Mouse (Mus musculus) liver, adult 2 months (tissue): Measurements from ENCODE around the gene Crim1. TPM values are rescaled to one million over a fixed set of nuclear protein-coding genes. Genes with fewer than 3 reads are reported as not detected.

Source experiments
- DNase-seq: peaks from one replicate; pipeline ENCODE4 v3.0.0-alpha.2; 2011; ENCODE audit warnings: low read depth, low spot score; ENCODE audit errors: extremely low read depth
- H3K27ac ChIP-seq: fragments of 200-500 bp; replicated peaks from 2 replicates; pipeline ENCODE4 v1.5.1; 2012; ENCODE audit warnings: low read depth, mild to moderate bottlenecking, control low read depth, inconsistent platforms, low read length; ENCODE audit not compliant: insufficient read depth
- H3K27me3 ChIP-seq: fragments of 200-500 bp; 2 replicates; pipeline ENCODE4 v1.6.1; 2012; ENCODE audit warnings: mild to moderate bottlenecking, moderate library complexity, low read length, inconsistent platforms; ENCODE audit not compliant: control insufficient read depth, insufficient read depth
- H3K36me3 ChIP-seq: fragments of 200-500 bp; 2 replicates; pipeline ENCODE4 v1.6.1; 2012; ENCODE audit warnings: low read length, inconsistent platforms; ENCODE audit not compliant: control insufficient read depth, insufficient read depth
- H3K4me1 ChIP-seq: fragments of 200-500 bp; 2 replicates; pipeline ENCODE4 v1.6.1; 2011; ENCODE audit warnings: low read length; ENCODE audit not compliant: control insufficient read depth, insufficient read depth
- H3K4me3 ChIP-seq: fragments of 200-500 bp; 2 replicates; pipeline ENCODE4 v1.5.1; 2011; ENCODE audit warnings: low read depth, mild to moderate bottlenecking, control low read depth, low read length, moderate library complexity; ENCODE audit not compliant: insufficient read depth
- H3K79me2 ChIP-seq: fragments of 200-500 bp; 2 replicates; pipeline ENCODE4 v1.6.1; 2012; ENCODE audit warnings: inconsistent platforms, mild to moderate bottlenecking, low read length, moderate library complexity; ENCODE audit not compliant: control insufficient read depth, insufficient read depth
- H3K9ac ChIP-seq: fragments of 200-500 bp; 2 replicates; pipeline ENCODE4 v1.6.1; 2012; ENCODE audit warnings: low read depth, mild to moderate bottlenecking, control low read depth, inconsistent platforms, low read length
- CTCF ChIP-seq: fragments of 200-500 bp; IDR thresholded peaks from 2 replicates; pipeline ENCODE4 v1.5.1; 2011; ENCODE audit warnings: low read depth, low read length, control low read depth
- POLR2A ChIP-seq: fragments of 200-500 bp; IDR thresholded peaks from 2 replicates; pipeline ENCODE4 v1.6.1; 2011; ENCODE audit warnings: low read length, control low read depth; ENCODE audit not compliant: insufficient read depth; ENCODE audit errors: extremely low read depth
- WGBS: fragments of 180-500 bp; shearing (Covaris S2); methylation state at CpG from one replicate; pipeline ENCODE4 v1.1.7; 2018; 5-methylcytosine and 5-hydroxymethylcytosine counted together
- polyA plus RNA-seq: library from polyadenylated mRNA; depleted of rRNA; stranded (reverse); fragments of >200 nt; gene quantifications from 2 replicates; pipeline ENCODE4 v1.2.3, GENCODE M21; 2012; rRNA removed
- total RNA-seq: library from RNA; depleted of rRNA; stranded (reverse); fragments of >200 nt; gene quantifications from 2 replicates; pipeline ENCODE4 v1.2.3, GENCODE M21; 2014; rRNA removed

Gene Crim1
- total RNA-seq: 9.0 and 11.7 TPM in 2 replicates
- polyA plus RNA-seq: 5.6 and 6.5 TPM in 2 replicates

- no peaks in the 10 kb centered on the region for H3K27me3 ChIP-seq
- no peaks in the 10 kb centered on the region for H3K36me3 ChIP-seq
- TF ChIP-seq POLR2A (peak; percentile 83; the same call in 1 of the 2 replicates), CTCF (0 out of 2 replicates have a peak, but pooled peaks have one; percentile 3)
- peak within 1 kb of the TSS; percentile 96 for H3K9ac ChIP-seq
- peak within 1 kb of the TSS; percentile 68 for H3K27ac ChIP-seq
- WGBS: under 1% methylated on average over 64 of the region's 90 CpGs
- DNase-seq: peak; percentile 53
- peaks cover 26% of the 10 kb centered on the region; the same call in 1 of the 2 replicates for H3K79me2 ChIP-seq
- H3K4me3 ChIP-seq: peak within 1 kb of the TSS; percentile 87
- peaks cover 14% of the 10 kb centered on the region for H3K4me1 ChIP-seq
Measured at GRCm38 (mm10) chr17:78199626-78200560, at the start of gene Crim1. Gene Crim1 (plus strand): TSS chr17:78200248.

DNA sequence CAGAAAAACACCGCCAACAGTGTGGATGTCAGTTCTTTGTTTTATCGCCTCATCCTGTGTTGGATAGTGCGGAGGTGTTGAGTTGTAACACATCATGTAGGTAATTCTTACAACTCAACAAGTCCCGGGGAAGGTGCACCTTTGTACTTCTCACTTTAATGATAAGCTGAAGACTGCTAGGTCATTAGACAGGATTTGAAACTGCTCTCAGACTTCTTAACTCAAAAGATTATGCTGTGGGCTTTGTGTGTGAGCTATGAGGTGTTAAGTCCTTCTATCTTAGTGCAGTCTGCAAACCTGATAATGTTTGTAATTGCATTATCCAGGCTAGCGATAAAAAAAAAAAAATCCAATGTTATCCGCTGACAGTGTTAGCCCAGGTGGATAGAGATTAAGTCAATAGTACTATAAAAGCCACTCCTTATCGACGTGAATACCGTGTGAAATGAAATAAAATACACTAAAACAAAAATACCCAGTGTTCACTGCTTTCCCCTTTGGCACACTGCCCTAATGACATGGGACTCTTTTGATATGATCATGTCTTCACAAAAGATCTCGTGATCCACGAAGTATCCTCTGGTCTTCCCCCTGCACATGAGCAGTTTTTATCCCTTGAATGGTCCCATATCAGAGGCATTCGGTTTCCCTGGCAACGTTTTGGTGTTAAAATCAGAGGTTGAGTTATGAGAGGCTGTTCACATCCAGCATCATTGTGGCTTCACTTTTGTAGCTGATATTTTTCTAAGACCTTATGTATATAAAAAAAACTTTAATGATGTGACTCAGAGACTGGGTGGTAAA, 48.4 kb upstream of the Crim1 start:
- 79% methylated on average over 13 of the region's 13 CpGs for WGBS
- no peaks in the 10 kb centered on the region for H3K27me3 ChIP-seq
- TF ChIP-seq CTCF: no peak
- TF ChIP-seq POLR2A: no peak
- no peak overlapping the region for H3K27ac ChIP-seq
- DNase-seq: no peak
- H3K36me3 ChIP-seq: no peaks in the 10 kb centered on the region
- H3K79me2 ChIP-seq: no peaks in the 10 kb centered on the region
- H3K4me3 ChIP-seq: no peak overlapping the region
- H3K9ac ChIP-seq: no peak overlapping the region
- H3K4me1 ChIP-seq: no peaks in the 10 kb centered on the region

DNA sequence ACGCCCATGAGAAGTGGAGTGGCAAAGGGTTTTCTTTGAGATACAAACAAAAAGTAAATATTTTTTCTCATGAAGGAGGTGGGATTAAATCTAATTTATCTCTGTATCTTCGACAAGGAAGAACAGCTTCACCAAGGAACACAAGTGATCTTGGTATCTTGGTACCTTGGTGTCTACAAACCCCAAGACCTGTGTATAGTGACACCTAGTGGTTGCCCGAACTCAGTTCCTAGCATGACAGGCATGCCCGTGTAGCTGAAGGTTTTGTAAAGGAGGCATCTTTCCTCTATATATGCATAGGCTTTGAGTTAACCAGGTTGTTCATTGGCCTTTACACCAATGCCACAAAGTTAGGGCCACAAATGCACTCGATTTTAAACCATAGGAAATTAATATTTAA, 36.8 kb upstream of the Crim1 start:
- 21% methylated on average over 5 of the region's 5 CpGs for WGBS
- no peak for TF ChIP-seq POLR2A
- TF ChIP-seq CTCF: peak; percentile 56; the same call in 1 of the 2 replicates

DNA sequence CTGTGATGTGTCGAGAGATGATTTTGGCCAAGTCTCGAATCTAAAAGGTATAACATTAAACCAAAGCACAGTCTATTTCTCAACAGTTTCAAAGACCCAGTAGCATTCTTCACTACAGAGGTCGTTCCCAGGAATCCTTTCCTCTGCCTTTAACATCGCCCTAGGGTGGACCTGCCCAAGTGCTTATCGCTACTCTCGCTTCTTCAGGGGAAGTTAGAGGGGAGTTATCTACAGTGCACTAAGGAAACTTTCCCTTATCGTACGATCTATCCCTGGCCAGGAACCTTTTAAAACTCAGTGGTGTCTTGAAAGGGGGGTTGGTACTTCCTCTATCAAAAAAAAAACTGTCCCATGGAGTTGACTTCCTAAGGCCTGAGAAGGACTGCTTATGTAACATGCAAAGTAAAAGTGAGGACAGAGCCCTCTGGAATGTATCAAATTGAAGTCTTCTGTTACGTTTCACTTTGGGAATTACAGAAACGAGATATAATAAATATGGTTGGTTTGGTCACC, 36.3 kb upstream of the Crim1 start:
- Histone ChIP-seq H3K36me3 (no peaks in the 10 kb centered on the region), H3K27ac (no peak overlapping the region), H3K79me2 (no peaks in the 10 kb centered on the region), H3K9ac (no peak overlapping the region), H3K4me1 (no peaks in the 10 kb centered on the region), H3K4me3 (no peak overlapping the region), H3K27me3 (no peaks in the 10 kb centered on the region)
- TF ChIP-seq POLR2A (no peak), CTCF (no peak)
- no peak for DNase-seq
- WGBS: 69% methylated on average over 10 of the region's 10 CpGs

More for the DNA sequence above, 36.8 kb upstream of the Crim1 start:
- Histone ChIP-seq H3K79me2 (no peaks in the 10 kb centered on the region), H3K36me3 (no peaks in the 10 kb centered on the region), H3K4me3 (no peak overlapping the region), H3K27me3 (no peaks in the 10 kb centered on the region), H3K27ac (no peak overlapping the region), H3K4me1 (no peaks in the 10 kb centered on the region), H3K9ac (no peak overlapping the region)
- DNase-seq: peak; percentile 47

DNA sequence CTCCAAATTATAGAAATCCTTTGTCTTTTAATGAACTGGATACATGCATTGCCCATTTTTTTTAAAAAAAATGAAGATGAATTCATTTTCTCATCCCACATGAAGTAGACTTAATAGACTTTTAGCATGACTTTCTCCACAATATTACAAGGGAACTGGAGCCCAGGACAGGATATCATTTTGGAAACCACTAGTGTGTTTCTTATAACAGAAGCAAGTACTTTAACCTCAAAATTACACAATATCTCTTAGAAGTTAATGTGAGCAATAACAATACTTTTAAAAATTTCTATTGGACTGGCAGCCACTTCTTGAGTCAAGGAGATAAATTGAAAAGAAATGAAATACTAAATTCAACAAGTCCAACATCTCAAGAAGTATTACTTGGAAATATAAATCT, 34.2 kb upstream of the Crim1 start:
- TF ChIP-seq CTCF (no peak), POLR2A (no peak)
- no peaks in the 10 kb centered on the region for H3K36me3 ChIP-seq
- H3K9ac ChIP-seq: no peak overlapping the region
- no peaks in the 10 kb centered on the region for H3K27me3 ChIP-seq
- H3K27ac ChIP-seq: no peak overlapping the region
- H3K79me2 ChIP-seq: no peaks in the 10 kb centered on the region
- no peaks in the 10 kb centered on the region for H3K4me1 ChIP-seq
- no peak for DNase-seq
- no peak overlapping the region for H3K4me3 ChIP-seq
